Mouse (Mus musculus) liver, postnatal 0 days (tissue): ENCODE data around the gene Olfr419.

ENCODE experiments used
- CTCF ChIP-seq: sonication (generic); IDR thresholded peaks from 2 replicates; pipeline ENCODE4 v1.5.1; 2016; ENCODE audit warnings: antibody characterized with exemption, low read depth
- EP300 ChIP-seq: IDR thresholded peaks from 2 replicates; pipeline ENCODE4 v1.6.1; 2016; ENCODE audit warnings: antibody characterized with exemption, low read depth, mild to moderate bottlenecking

GRCm38 (mm10) chr1:174269162-174269561 lies 17.3 kb upstream of the Olfr419 start:
- peak; percentile 36; the same call in 1 of the 2 replicates for TF ChIP-seq EP300
- TF ChIP-seq CTCF: no peak
